In the genomic region with DNA sequence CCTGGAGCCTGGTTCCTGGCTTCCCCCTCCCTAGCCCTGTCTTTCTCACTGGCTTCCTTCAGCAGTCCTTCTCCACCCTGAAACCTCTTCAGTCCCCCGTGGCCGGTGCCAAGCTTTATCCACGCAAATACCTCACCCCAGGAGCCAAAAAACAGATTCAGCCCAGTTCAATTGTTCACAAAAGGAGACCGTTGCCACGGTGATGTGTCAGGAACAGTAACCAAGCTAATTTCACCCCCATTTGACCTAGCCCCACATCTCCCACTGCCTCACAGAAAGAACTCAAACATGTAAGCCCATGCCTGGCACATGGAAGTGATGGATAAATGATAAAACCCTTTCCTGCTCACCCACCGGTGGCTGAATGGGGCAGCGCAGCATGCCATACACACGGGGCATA, we compare ENCODE assay signal across 9 mouse cellular contexts. TPM values are rescaled to one million over a fixed set of nuclear protein-coding genes. Genes with fewer than 3 reads are reported as not detected.
DNase-seq lines count a peak whose midpoint lies in the region; ATAC-seq and TF ChIP-seq lines count a peak whose summit lies in the region.
"Had no signal": no experiment of that assay in that cellular context is flagged by ENCODE, and none has a peak within 500 bp of the region (broad histone marks: within the 10 kb centered on the region; RNA-seq: fewer than 3 reads in every experiment).

No protein-coding gene starts in this region.

- H3K27me3 ChIP-seq in cerebellum, adult 2 months (ENCODE audit: control insufficient read depth, insufficient read depth, low read length) = no peaks in the 10 kb centered on the region
- peaks cover 3% of the 10 kb centered on the region; the same call in 1 of the 2 replicates for H3K27me3 ChIP-seq in lung, embryonic 16.5 days (ENCODE audit: control insufficient read depth, insufficient read depth, low read depth, low read length)
- H3K27me3 ChIP-seq in hindbrain, embryonic 14.5 days (ENCODE audit: control insufficient read depth, insufficient read depth, low read length) = peaks cover 24% of the 10 kb centered on the region
- H3K27me3 ChIP-seq in midbrain, postnatal 0 days (ENCODE audit: insufficient read depth, low read length) = 0 out of 2 replicates have a peak, but pooled peaks cover 9% of the 10 kb centered on the region

- no peak for ATAC-seq in lung, embryonic 16.5 days (ENCODE audit: low read depth)
- peak; percentile 46; the same call in 1 of the 2 replicates for ATAC-seq in hindbrain, embryonic 14.5 days (ENCODE audit: low FRiP score)
- ATAC-seq in midbrain, postnatal 0 days (ENCODE audit: low FRiP score) = 0 out of 2 replicates have a peak, but pooled peaks have one; percentile 20

- H3K9me3 ChIP-seq in lung, embryonic 16.5 days (ENCODE audit: control insufficient read depth, low read length) = no peaks in the 10 kb centered on the region
- H3K9me3 ChIP-seq in hindbrain, embryonic 14.5 days (ENCODE audit: control insufficient read depth, low read length) = no peaks in the 10 kb centered on the region
- no peaks in the 10 kb centered on the region for H3K9me3 ChIP-seq in midbrain, postnatal 0 days (ENCODE audit: low read length)

- TF ChIP-seq CTCF in cerebellum, adult 2 months (IDR thresholded peaks at IDR 0.05; ENCODE audit: borderline replicate concordance, insufficient read depth, low read depth, low read length) = no peak
- no peak for TF ChIP-seq CTCF in midbrain, postnatal 0 days (IDR thresholded peaks at IDR 0.05)

- peak overlapping the region; percentile 82 for H3K9ac ChIP-seq in lung, embryonic 16.5 days (ENCODE audit: low read length)
- H3K9ac ChIP-seq in hindbrain, embryonic 14.5 days = peak overlapping the region; percentile 52
- H3K9ac ChIP-seq in midbrain, postnatal 0 days (replicated peaks; ENCODE audit: low read length, poor library complexity, severe bottlenecking) = peak overlapping the region; percentile 61

- no peaks in the 10 kb centered on the region for H3K36me3 ChIP-seq in lung, embryonic 16.5 days (ENCODE audit: control insufficient read depth, insufficient read depth, low read length)
- H3K36me3 ChIP-seq in hindbrain, embryonic 14.5 days (replicated peaks; ENCODE audit: control insufficient read depth, insufficient read depth) = no peaks in the 10 kb centered on the region
- no peaks in the 10 kb centered on the region for H3K36me3 ChIP-seq in midbrain, postnatal 0 days (ENCODE audit: insufficient read depth, low read length)

- no peak for TF ChIP-seq POLR2A in cerebellum, adult 2 months (IDR thresholded peaks at IDR 0.05; ENCODE audit: borderline replicate concordance, insufficient read depth, low read length)

- H3K4me1 ChIP-seq in cerebellum, adult 2 months (ENCODE audit: control insufficient read depth, insufficient read depth, low read length) = 0 out of 2 replicates have a peak, but pooled peaks cover 3% of the 10 kb centered on the region
- H3K4me1 ChIP-seq in lung, embryonic 16.5 days (replicated peaks; ENCODE audit: control insufficient read depth, insufficient read depth, low read length) = peaks cover 53% of the 10 kb centered on the region
- peaks cover 22% of the 10 kb centered on the region for H3K4me1 ChIP-seq in hindbrain, embryonic 14.5 days (replicated peaks; ENCODE audit: control insufficient read depth, insufficient read depth, low read length)
- H3K4me1 ChIP-seq in midbrain, postnatal 0 days (ENCODE audit: insufficient read depth, low read length) = peaks cover 10% of the 10 kb centered on the region

- H3K4me3 ChIP-seq in cerebellum, adult 2 months (replicated peaks; ENCODE audit: insufficient read depth, low read depth, low read length) = peak overlapping the region; percentile 51
- peak overlapping the region; percentile 60 for H3K4me3 ChIP-seq in lung, embryonic 16.5 days (ENCODE audit: low read length)
- H3K4me3 ChIP-seq in hindbrain, embryonic 14.5 days (replicated peaks; ENCODE audit: low read length) = peak overlapping the region; percentile 35
- peak overlapping the region; percentile 46 for H3K4me3 ChIP-seq in midbrain, postnatal 0 days (ENCODE audit: low read depth, low read length)
- H3K4me3 ChIP-seq: erythroblast, embryonic 14.5 days had no signal

- peak in 1 of 2 experiments; percentile 40 for DNase-seq in cerebellum, adult 2 months
- DNase-seq in cerebellum, adult 9-10 months = no peak
- DNase-seq in lung, postnatal 36 days = no peak
- DNase-seq in hindbrain, embryonic 14.5 days (ENCODE audit: low spot score) = peak; percentile 59
- peak; percentile 75 for DNase-seq in midbrain, postnatal 0 days (ENCODE audit: low spot score)
- no peak for DNase-seq in thymus, postnatal 36 days
- DNase-seq in right cerebral cortex, adult 18-20 months = no peak

- peak overlapping the region; percentile 35; the same call in 1 of the 2 replicates for H3K27ac ChIP-seq in cerebellum, adult 2 months (ENCODE audit: insufficient read depth, low read length)
- peak overlapping the region; percentile 43; the same call in 1 of the 2 replicates for H3K27ac ChIP-seq in lung, embryonic 16.5 days (ENCODE audit: low read length)
- peak overlapping the region; percentile 65 for H3K27ac ChIP-seq in hindbrain, embryonic 14.5 days
- peak overlapping the region; percentile 72 for H3K27ac ChIP-seq in midbrain, postnatal 0 days (ENCODE audit: low read depth, low read length)

- 29% methylated on average over 8 of the region's 8 CpGs for WGBS in cerebellum, adult 2 months
- 19% methylated on average over 8 of the region's 8 CpGs for WGBS in lung, embryonic 16.5 days
- WGBS in hindbrain, embryonic 14.5 days = 4% methylated on average over 8 of the region's 8 CpGs
- 5% methylated on average over 8 of the region's 8 CpGs for WGBS in midbrain, postnatal 0 days

- H3K4me2 ChIP-seq in lung, embryonic 16.5 days (ENCODE audit: low read depth, low read length) = peak overlapping the region; percentile 98
- peak overlapping the region; percentile 83 for H3K4me2 ChIP-seq in hindbrain, embryonic 14.5 days (replicated peaks)
- peak overlapping the region; percentile 66 for H3K4me2 ChIP-seq in midbrain, postnatal 0 days (ENCODE audit: low read depth, low read length, poor library complexity, severe bottlenecking)

RNA-seq across cellular contexts. Expression of a gene that starts 1.6 kb away (rescaled TPM):
- polyA plus RNA-seq in cerebellum, adult 2 months (2012; rRNA removed) = 35.0 and 36.5 TPM in 2 replicates
- 20.8 and 22.7 TPM in 2 replicates for polyA plus RNA-seq in lung, embryonic 16.5 days (2015; fragmentation: Nextera tagmentation; extraction: Ambion mirVana)
- 7.3 and 9.6 TPM in 2 replicates for polyA plus RNA-seq in hindbrain, embryonic 14.5 days (2014; fragmentation: Nextera tagmentation; extraction: Ambion mirVana)
- total RNA-seq in midbrain, postnatal 0 days (2014; rRNA removed) = 34.9 and 39.7 TPM in 2 replicates
- 15.8 and 16.5 TPM in 2 replicates for polyA plus RNA-seq in midbrain, postnatal 0 days (2015; fragmentation: Nextera tagmentation; extraction: Ambion mirVana)
- polyA plus RNA-seq: erythroblast, embryonic 14.5 days had no signal

RNA-seq across cellular contexts. Expression of a gene that starts 12.1 kb away (rescaled TPM):
- polyA plus RNA-seq in cerebellum, adult 2 months (2012; rRNA removed) = 129 and 133 TPM in 2 replicates
- 46.8 and 49.5 TPM in 2 replicates for polyA plus RNA-seq in lung, embryonic 16.5 days (2015; fragmentation: Nextera tagmentation; extraction: Ambion mirVana)
- 92.6 and 101 TPM in 2 replicates for polyA plus RNA-seq in hindbrain, embryonic 14.5 days (2014; fragmentation: Nextera tagmentation; extraction: Ambion mirVana)
- total RNA-seq in midbrain, postnatal 0 days (2014; rRNA removed) = 61.5 and 78.8 TPM in 2 replicates
- polyA plus RNA-seq in midbrain, postnatal 0 days (2015; fragmentation: Nextera tagmentation; extraction: Ambion mirVana) = 152 and 173 TPM in 2 replicates

RNA-seq across cellular contexts. Expression of a gene that starts 35.1 kb away (rescaled TPM):
- polyA plus RNA-seq in cerebellum, adult 2 months (2012; rRNA removed) = 1.7 and 1.8 TPM in 2 replicates
- polyA plus RNA-seq in lung, embryonic 16.5 days (2015; fragmentation: Nextera tagmentation; extraction: Ambion mirVana) = 0.55 and 1.6 TPM in 2 replicates
- 0.20 and 0.31 TPM in 2 replicates for polyA plus RNA-seq in hindbrain, embryonic 14.5 days (2014; fragmentation: Nextera tagmentation; extraction: Ambion mirVana)
- 0.33 and 0.66 TPM in 2 replicates for total RNA-seq in midbrain, postnatal 0 days (2014; rRNA removed)
- 0.20 TPM in 2 replicates for polyA plus RNA-seq in midbrain, postnatal 0 days (2015; fragmentation: Nextera tagmentation; extraction: Ambion mirVana)
- polyA plus RNA-seq: erythroblast, embryonic 14.5 days had no signal

Comparison
In these comparisons a context has a peak if more than half of its experiments do, and no peak if none do; other contexts are left out.
1. DNase-seq: peak in hindbrain, embryonic 14.5 days (single experiment) and midbrain, postnatal 0 days (single experiment); none in cerebellum, adult 9-10 months (single experiment), lung, postnatal 36 days (single experiment), thymus, postnatal 36 days (0 of 2) and right cerebral cortex, adult 18-20 months (single experiment).
2. Peak in every context shown above with its lines, with median percentiles within 50 percentile points of each other: H3K27ac ChIP-seq, H3K4me3 ChIP-seq, H3K4me2 ChIP-seq and H3K9ac ChIP-seq.